Mouse (Mus musculus): ENCODE measurements around the gene Ripk3.
A peak's percentile ranks its signal among the peaks of the same experiment; 100 is the strongest.

The Ripk3 gene

GRCm38 (mm10) chr14:55795380-55796163, 6.9 kb upstream of the Ripk3 start:
- DNase-seq: peak in 1 of 2 experiments; percentile 0

GRCm38 (mm10) chr14:55793946-55794345, 5.3 kb upstream of the Ripk3 start:
- peak in 1 of 2 experiments; percentile 2 for DNase-seq

- peak in 1 of 2 experiments; percentile 0 for DNase-seq
These were observed 4.8 kb upstream of the Ripk3 start for GRCm38 (mm10) chr14:55793461-55793860.

GRCm38 (mm10) chr14:55787731-55788130, 934 bp downstream of the Ripk3 start:
- DNase-seq: no peak

- peak in 1 of 2 experiments; percentile 13 for DNase-seq
These were observed 3.5 kb downstream of the Ripk3 start for GRCm38 (mm10) chr14:55785195-55785594.

- peak in 1 of 2 experiments; percentile 8 for DNase-seq
These were observed 4.8 kb downstream of the Ripk3 start, which contains the start of gene Adcy4 for GRCm38 (mm10) chr14:55783958-55784235. Gene Adcy4 (minus strand): TSS chr14:55784095.

- peak in 1 of 2 experiments; percentile 13 for DNase-seq
These were observed 5.3 kb downstream of the Ripk3 start for GRCm38 (mm10) chr14:55783171-55783957.

GRCm38 (mm10) chr14:55782361-55782960, 6.2 kb downstream of the Ripk3 start:
- DNase-seq: peak in 1 of 2 experiments; percentile 6

GRCm38 (mm10) chr14:55781310-55781709, 7.4 kb downstream of the Ripk3 start:
- DNase-seq: peak; percentile 80 to 86

- no peak for DNase-seq
These were observed 7.9 kb downstream of the Ripk3 start for GRCm38 (mm10) chr14:55780736-55781135.

GRCm38 (mm10) chr14:55779656-55780055, 9.0 kb downstream of the Ripk3 start:
- DNase-seq: peak in 1 of 2 experiments; percentile 2

- peak in 1 of 2 experiments; percentile 2 for DNase-seq
These were observed 10.0 kb downstream of the Ripk3 start for GRCm38 (mm10) chr14:55778686-55779085.

- DNase-seq: peak in 1 of 2 experiments; percentile 2
These were observed 10.9 kb downstream of the Ripk3 start for GRCm38 (mm10) chr14:55777806-55778205.

GRCm38 (mm10) chr14:55777176-55777575, 11.5 kb downstream of the Ripk3 start:
- no peak for DNase-seq

- no peak for DNase-seq
These were observed 12.0 kb downstream of the Ripk3 start for GRCm38 (mm10) chr14:55776711-55777110.

GRCm38 (mm10) chr14:55769087-55769703, 19.5 kb downstream of the Ripk3 start:
- no peak for DNase-seq

GRCm38 (mm10) chr14:55768555-55768954, 20.1 kb downstream of the Ripk3 start:
- no peak for DNase-seq

- DNase-seq: peak; percentile 80 to 83
These were observed 20.9 kb downstream of the Ripk3 start for GRCm38 (mm10) chr14:55767519-55768414.

- DNase-seq: no peak
These were observed 23.0 kb downstream of the Ripk3 start, which contains the start of gene Ltb4r1 for GRCm38 (mm10) chr14:55765696-55766095. Gene Ltb4r1 (plus strand): TSS chr14:55765962.

GRCm38 (mm10) chr14:55763166-55763565, 25.5 kb downstream of the Ripk3 start:
- no peak for DNase-seq

- DNase-seq: peak; percentile 75
These were observed 26.5 kb downstream of the Ripk3 start for GRCm38 (mm10) chr14:55762001-55762821.

Measured in cerebellum, postnatal 10 days (tissue).